Comparison of ENCODE assay signal across 10 mouse cellular contexts in genomic region chr2:55479933-55480601, GRCm38 (mm10). TPM values are rescaled to one million over a fixed set of nuclear protein-coding genes. Genes with fewer than 3 reads are reported as not detected.
DNase-seq lines count a peak whose midpoint lies in the region; ATAC-seq lines count a peak whose summit lies in the region.
"Had no signal": no experiment of that assay in that cellular context is flagged by ENCODE, and none has a peak within 500 bp of the region (broad histone marks: within the 10 kb centered on the region; RNA-seq: fewer than 3 reads in every experiment).

No protein-coding gene starts in this region.

- H3K27ac ChIP-seq in midbrain, embryonic 14.5 days (replicated peaks; ENCODE audit: low read depth, low read length), result no peak overlapping the region
- H3K27ac ChIP-seq in midbrain, embryonic 10.5 days (replicated peaks), result no peak overlapping the region
- peak overlapping the region; percentile 3; the same call in 1 of the 2 replicates for H3K27ac ChIP-seq in heart, embryonic 16.5 days (ENCODE audit: low read length)
- H3K27ac ChIP-seq: embryonic facial prominence, embryonic 13.5 days; kidney, postnatal 0 days; macrophage had no signal

- no peaks in the 10 kb centered on the region for H3K9me3 ChIP-seq in midbrain, embryonic 14.5 days (ENCODE audit: control insufficient read depth, low read length)
- H3K9me3 ChIP-seq in midbrain, embryonic 10.5 days (replicated peaks), result no peaks in the 10 kb centered on the region
- no peaks in the 10 kb centered on the region for H3K9me3 ChIP-seq in heart, embryonic 16.5 days (replicated peaks; ENCODE audit: control insufficient read depth, low read length)
- H3K9me3 ChIP-seq: embryonic facial prominence, embryonic 13.5 days had no signal

- WGBS in midbrain, embryonic 14.5 days, result 84% methylated on average over 4 of the region's 4 CpGs
- 89% methylated on average over 4 of the region's 4 CpGs for WGBS in midbrain, embryonic 10.5 days
- WGBS in heart, embryonic 16.5 days, result 29% methylated on average over 4 of the region's 4 CpGs

- H3K36me3 ChIP-seq in midbrain, embryonic 14.5 days (ENCODE audit: control insufficient read depth, insufficient read depth, low read length), result no peaks in the 10 kb centered on the region
- no peaks in the 10 kb centered on the region for H3K36me3 ChIP-seq in midbrain, embryonic 10.5 days
- H3K36me3 ChIP-seq in heart, embryonic 16.5 days (ENCODE audit: control insufficient read depth, insufficient read depth), result no peaks in the 10 kb centered on the region
- H3K36me3 ChIP-seq: embryonic facial prominence, embryonic 13.5 days had no signal

- H3K4me2 ChIP-seq in midbrain, embryonic 14.5 days (ENCODE audit: low read length), result no peak overlapping the region
- peak overlapping the region; percentile 14; the same call in 1 of the 2 replicates for H3K4me2 ChIP-seq in heart, embryonic 16.5 days (ENCODE audit: low read depth, low read length)
- H3K4me2 ChIP-seq: embryonic facial prominence, embryonic 13.5 days had no signal

- intact Hi-C loops in left cerebral cortex, postnatal 4 days (cut with DNase I), result no loop called here

- DNase-seq in midbrain, embryonic 14.5 days, result peak; percentile 35
- DNase-seq in midbrain, embryonic 10.5 days (ENCODE audit: low spot score), result no peak
- peak; percentile 92 to 94 for DNase-seq in cerebellum, postnatal 10 days
- peak; percentile 74 for DNase-seq in left cerebral cortex, postnatal 4 days
- DNase-seq in yolk sac, embryonic 10.5 days (ENCODE audit: low spot score), result no peak

- no peak overlapping the region for H3K4me3 ChIP-seq in midbrain, embryonic 14.5 days (replicated peaks; ENCODE audit: low read depth, low read length)
- no peak overlapping the region for H3K4me3 ChIP-seq in midbrain, embryonic 10.5 days
- no peak overlapping the region for H3K4me3 ChIP-seq in heart, embryonic 16.5 days (ENCODE audit: low read length)
- H3K4me3 ChIP-seq: embryonic facial prominence, embryonic 13.5 days had no signal

- H3K9ac ChIP-seq in midbrain, embryonic 14.5 days (replicated peaks; ENCODE audit: low read length), result no peak overlapping the region
- H3K9ac ChIP-seq in heart, embryonic 16.5 days (ENCODE audit: low read length), result no peak overlapping the region
- H3K9ac ChIP-seq: embryonic facial prominence, embryonic 13.5 days had no signal

- no peaks in the 10 kb centered on the region for H3K27me3 ChIP-seq in midbrain, embryonic 14.5 days (ENCODE audit: control insufficient read depth, insufficient read depth, low read length)
- no peaks in the 10 kb centered on the region for H3K27me3 ChIP-seq in midbrain, embryonic 10.5 days (ENCODE audit: low read depth, poor library complexity, severe bottlenecking)
- H3K27me3 ChIP-seq in heart, embryonic 16.5 days (ENCODE audit: control insufficient read depth, insufficient read depth, low read length), result no peaks in the 10 kb centered on the region
- H3K27me3 ChIP-seq: embryonic facial prominence, embryonic 13.5 days had no signal

- ATAC-seq in midbrain, embryonic 14.5 days (ENCODE audit: low FRiP score, low TSS enrichment), result no peak
- no peak for ATAC-seq in heart, embryonic 16.5 days (replicated peaks; ENCODE audit: extremely low read depth, insufficient read depth, low FRiP score)
- ATAC-seq in erythroid progenitor cell, adult 5-6 weeks (replicated peaks; ENCODE audit: low FRiP score, poor library complexity, severe bottlenecking), result no peak

- no peaks in the 10 kb centered on the region for H3K4me1 ChIP-seq in midbrain, embryonic 14.5 days (ENCODE audit: control insufficient read depth, insufficient read depth, low read length)
- H3K4me1 ChIP-seq in midbrain, embryonic 10.5 days, result no peaks in the 10 kb centered on the region
- H3K4me1 ChIP-seq in heart, embryonic 16.5 days (ENCODE audit: control insufficient read depth, insufficient read depth, low read length), result no peaks in the 10 kb centered on the region
- H3K4me1 ChIP-seq: embryonic facial prominence, embryonic 13.5 days had no signal

RNA-seq across cellular contexts. Expression of gene Kcnj3, which starts 44.3 kb away (rescaled TPM):
- 7.1 and 7.5 TPM in 2 replicates for polyA plus RNA-seq in midbrain, embryonic 14.5 days (2014; fragmentation: Nextera tagmentation; extraction: Ambion mirVana)
- polyA plus RNA-seq in midbrain, embryonic 10.5 days (2016; fragmentation: Nextera tagmentation; extraction: Ambion mirVana), result 0.30 and 0.31 TPM in 2 replicates
- polyA plus RNA-seq in heart, embryonic 16.5 days (2015; fragmentation: Nextera tagmentation; extraction: Ambion mirVana), result 5.6 and 8.4 TPM in 2 replicates
- 10 to 100 TPM; 37.6 to 40.5 TPM for total RNA-seq in left cerebral cortex, postnatal 4 days (2021)
- total RNA-seq in erythroid progenitor cell, adult 5-6 weeks (2015; ENCODE audit: low replicate concordance), result not detected in 2 replicates
- not detected in 2 replicates for total RNA-seq in erythroid progenitor cell, adult 5-6 weeks (2017; ENCODE audit: low replicate concordance)
- polyA plus RNA-seq: macrophage had no signal

Comparison
In these comparisons a context has a peak if more than half of its experiments do, and no peak if none do; other contexts are left out.
1. DNase-seq: peak in midbrain, embryonic 14.5 days (single experiment), cerebellum, postnatal 10 days (2 of 2) and left cerebral cortex, postnatal 4 days (single experiment); none in midbrain, embryonic 10.5 days (single experiment) and yolk sac, embryonic 10.5 days (single experiment).